Mouse (Mus musculus) C2C12 (cell line): ENCODE data around the gene Rgmb. TPM values are rescaled to one million over a fixed set of nuclear protein-coding genes. Genes with fewer than 3 reads are reported as not detected.

Experiments
- H3K27me3 ChIP-seq: one replicate; pipeline ENCODE4 v1.6.1; 2011; ENCODE audit not compliant: control insufficient read depth, insufficient read depth, insufficient read length
- H3K36me3 ChIP-seq: one replicate; pipeline ENCODE4 v1.6.1; 2011; ENCODE audit not compliant: control insufficient read depth, insufficient read depth
- H3K4me3 ChIP-seq: one replicate; pipeline ENCODE4 v1.5.1; 2011; ENCODE audit warnings: mild to moderate bottlenecking, control low read depth; ENCODE audit not compliant: poor library complexity, insufficient read depth, severe bottlenecking
- H3K79me2 ChIP-seq: one replicate; pipeline ENCODE4 v1.6.1; 2011; ENCODE audit not compliant: control insufficient read depth, insufficient read depth
- H3K79me3 ChIP-seq: one replicate; pipeline ENCODE4 v1.6.1; 2011; ENCODE audit warnings: low read depth, control low read depth
- H3ac ChIP-seq: one replicate; pipeline ENCODE3; 2011; ENCODE audit warnings: low read depth; ENCODE audit not compliant: control insufficient read depth, insufficient read length
- CEBPB ChIP-seq: IDR thresholded peaks from one replicate; pipeline ENCODE4 v1.6.1; 2011; ENCODE audit warnings: low read depth, mild to moderate bottlenecking, control low read depth, moderate library complexity
- CTCF ChIP-seq: IDR thresholded peaks from one replicate; pipeline ENCODE4 v1.5.1; 2011; ENCODE audit not compliant: control insufficient read depth, insufficient read depth, insufficient read length
- FOSL1 ChIP-seq: IDR thresholded peaks from one replicate; pipeline ENCODE4 v1.8.0; 2011; ENCODE audit warnings: mild to moderate bottlenecking, low read length; ENCODE audit not compliant: poor library complexity, insufficient read depth, severe bottlenecking
- MAX ChIP-seq: IDR thresholded peaks from one replicate; pipeline ENCODE4 v1.6.1; 2011; ENCODE audit warnings: mild to moderate bottlenecking, control low read depth
- MYOD1 ChIP-seq: IDR thresholded peaks from one replicate; pipeline ENCODE4 v1.6.1; 2011; ENCODE audit warnings: low read depth; ENCODE audit not compliant: control insufficient read depth, insufficient read length
- MYOG ChIP-seq: IDR thresholded peaks from one replicate; pipeline ENCODE4 v1.6.1; 2011; ENCODE audit not compliant: control insufficient read depth, insufficient read length; ENCODE audit errors: extremely low read depth
- USF1 ChIP-seq: IDR thresholded peaks from one replicate; pipeline ENCODE4 v1.6.1; 2011; ENCODE audit warnings: low read depth, mild to moderate bottlenecking, control low read depth, moderate library complexity
- polyA plus RNA-seq: library from polyadenylated mRNA; unstranded; fragments of >200 nt; fragmentation: generic; extraction: Trizol; gene quantifications from one replicate; pipeline ENCODE4 v1.2.1, GENCODE M21; 2012; ENCODE audit warnings: missing spikeins

Rgmb gene
- polyA plus RNA-seq, 1 experiment: 5.6 TPM

DNA sequence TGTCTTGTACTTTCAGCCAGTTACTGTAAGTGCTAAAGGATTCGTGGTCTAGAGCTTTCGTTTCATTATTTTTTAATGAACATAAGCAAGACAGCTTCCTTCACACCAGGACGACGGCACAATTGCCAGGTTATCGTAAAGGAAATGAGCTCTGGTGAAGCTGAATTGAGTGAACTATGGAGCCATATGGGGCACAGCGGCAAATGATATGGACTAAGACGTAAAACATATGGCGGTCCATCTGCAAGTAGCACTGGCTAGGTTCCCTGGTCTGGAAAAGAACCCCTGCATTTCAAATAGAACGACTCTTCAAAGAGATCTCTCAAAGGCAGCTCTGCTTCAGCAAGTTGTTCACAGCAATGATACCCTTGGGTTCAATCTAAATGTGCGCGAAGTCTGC is 6.5 kb downstream of the Rgmb start:
- Histone ChIP-seq H3K79me2 (peaks cover 71% of the 10 kb centered on the region), H3K36me3 (peaks cover 33% of the 10 kb centered on the region), H3K4me3 (peak overlapping the region; percentile 82), H3K79me3 (peaks cover 64% of the 10 kb centered on the region), H3K27me3 (no peaks in the 10 kb centered on the region), H3ac (peak overlapping the region; percentile 70)
- TF ChIP-seq MAX (no peak), MYOD1 (no peak)

GRCm38 (mm10) chr17:15823838-15824237 is 7.0 kb downstream of the Rgmb start:
- peaks cover 37% of the 10 kb centered on the region for H3K36me3 ChIP-seq
- TF ChIP-seq CTCF (no peak), MYOD1 (peak; percentile 10), FOSL1 (no peak), MYOG (no peak), CEBPB (no peak), USF1 (no peak), MAX (peak; percentile 32)

DNA sequence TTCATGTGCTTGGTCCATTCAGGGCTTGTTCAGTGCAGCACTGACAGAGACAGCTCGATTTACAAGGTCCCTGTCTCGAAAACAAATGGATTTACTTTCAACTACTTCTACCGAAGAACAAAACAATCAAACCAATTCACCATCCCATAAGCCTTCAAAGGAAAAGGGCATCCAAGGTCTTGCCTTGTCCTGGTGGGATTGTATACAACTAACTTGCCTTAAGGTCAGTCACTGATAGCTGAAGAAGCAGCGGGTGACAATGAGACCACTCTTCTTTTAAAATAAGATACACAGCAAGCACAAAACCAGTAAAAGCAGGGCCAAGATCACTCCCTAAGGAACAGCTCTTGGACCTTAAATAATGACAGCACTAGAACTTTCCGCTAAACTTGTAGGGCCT is 7.6 kb downstream of the Rgmb start:
- Histone ChIP-seq H3ac (no peak overlapping the region), H3K79me3 (peaks cover 73% of the 10 kb centered on the region), H3K4me3 (no peak overlapping the region), H3K27me3 (no peaks in the 10 kb centered on the region), H3K36me3 (peaks cover 42% of the 10 kb centered on the region), H3K79me2 (peaks cover 82% of the 10 kb centered on the region)
- no peak for TF ChIP-seq CTCF
- no peak for TF ChIP-seq FOSL1
- TF ChIP-seq MYOD1: no peak
- TF ChIP-seq MYOG: no peak
- TF ChIP-seq MAX: no peak
- no peak for TF ChIP-seq CEBPB
- no peak for TF ChIP-seq USF1

More at GRCm38 (mm10) chr17:15823838-15824237, 7.0 kb downstream of the Rgmb start:
- no peaks in the 10 kb centered on the region for H3K27me3 ChIP-seq
- peaks cover 68% of the 10 kb centered on the region for H3K79me3 ChIP-seq
- H3K79me2 ChIP-seq: peaks cover 76% of the 10 kb centered on the region
- H3ac ChIP-seq: peak overlapping the region; percentile 14
- peak overlapping the region; percentile 82 for H3K4me3 ChIP-seq

- H3K79me2 ChIP-seq: peaks cover 91% of the 10 kb centered on the region
- no peak overlapping the region for H3K4me3 ChIP-seq
- peaks cover 81% of the 10 kb centered on the region for H3K79me3 ChIP-seq
- no peak for TF ChIP-seq FOSL1
- no peak for TF ChIP-seq CEBPB
- TF ChIP-seq USF1: no peak
- TF ChIP-seq MAX: no peak
- TF ChIP-seq CTCF: no peak
- TF ChIP-seq MYOD1: no peak
- TF ChIP-seq MYOG: no peak
- H3ac ChIP-seq: no peak overlapping the region
- no peaks in the 10 kb centered on the region for H3K27me3 ChIP-seq
- H3K36me3 ChIP-seq: peaks cover 46% of the 10 kb centered on the region
These were observed 8.5 kb downstream of the Rgmb start for GRCm38 (mm10) chr17:15822376-15822775.

DNA sequence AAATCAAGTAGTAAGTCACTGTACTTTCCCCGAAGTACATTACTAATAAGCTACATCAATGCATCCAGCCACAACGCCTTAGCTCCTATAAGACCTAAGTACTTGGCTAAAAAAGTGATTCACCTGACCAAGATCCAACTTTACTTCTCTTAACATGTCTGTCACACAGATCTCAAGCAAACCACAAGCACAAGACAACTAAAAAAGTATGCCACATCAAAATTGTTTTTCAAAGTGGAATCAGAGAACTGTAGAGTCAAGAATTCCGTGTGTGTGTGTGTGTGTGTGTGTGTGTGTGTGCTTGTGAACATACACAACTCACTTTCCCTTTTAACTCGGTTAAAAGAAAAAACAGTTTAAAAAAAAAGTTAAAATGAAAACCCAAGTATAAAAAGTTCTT is 9.1 kb downstream of the Rgmb start:
- Histone ChIP-seq H3K79me3 (peaks cover 88% of the 10 kb centered on the region), H3ac (no peak overlapping the region), H3K79me2 (peaks cover 97% of the 10 kb centered on the region), H3K36me3 (peaks cover 51% of the 10 kb centered on the region), H3K27me3 (no peaks in the 10 kb centered on the region), H3K4me3 (no peak overlapping the region)
- TF ChIP-seq CTCF (no peak), FOSL1 (no peak), MAX (no peak), MYOD1 (no peak), CEBPB (no peak), MYOG (no peak), USF1 (no peak)

DNA sequence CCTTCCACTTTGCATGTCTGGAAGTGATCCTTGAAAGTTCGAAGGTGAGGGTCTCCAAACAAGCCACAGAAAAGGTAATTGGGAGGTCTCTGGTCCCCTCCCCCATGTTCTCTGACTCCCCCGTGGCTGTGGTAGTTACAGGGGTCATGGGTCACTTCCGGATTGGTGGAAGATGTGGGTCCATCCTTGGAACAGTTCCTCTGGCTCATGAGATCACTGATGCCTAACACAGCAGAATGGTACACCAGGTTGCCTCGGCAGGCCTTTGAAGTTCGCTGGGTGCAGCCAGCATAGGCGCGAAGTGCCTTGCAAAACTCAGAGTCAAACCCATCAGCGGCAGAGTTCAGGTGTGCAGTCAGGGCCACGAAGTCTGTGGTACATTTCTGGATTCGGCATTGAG is 10.1 kb downstream of the Rgmb start:
- H3K79me2 ChIP-seq: peaks cover 100% of the 10 kb centered on the region
- no peak for TF ChIP-seq USF1
- no peak for TF ChIP-seq MAX
- TF ChIP-seq CTCF: no peak
- TF ChIP-seq MYOG: no peak
- no peak for TF ChIP-seq CEBPB
- no peak for TF ChIP-seq FOSL1
- TF ChIP-seq MYOD1: no peak
- no peak overlapping the region for H3ac ChIP-seq

More for the DNA sequence above, 10.1 kb downstream of the Rgmb start:
- Histone ChIP-seq H3K4me3 (no peak overlapping the region), H3K36me3 (peaks cover 54% of the 10 kb centered on the region), H3K27me3 (no peaks in the 10 kb centered on the region), H3K79me3 (peaks cover 95% of the 10 kb centered on the region)
